Mouse (Mus musculus): ENCODE measurements around the gene Gm20388.

DNA sequence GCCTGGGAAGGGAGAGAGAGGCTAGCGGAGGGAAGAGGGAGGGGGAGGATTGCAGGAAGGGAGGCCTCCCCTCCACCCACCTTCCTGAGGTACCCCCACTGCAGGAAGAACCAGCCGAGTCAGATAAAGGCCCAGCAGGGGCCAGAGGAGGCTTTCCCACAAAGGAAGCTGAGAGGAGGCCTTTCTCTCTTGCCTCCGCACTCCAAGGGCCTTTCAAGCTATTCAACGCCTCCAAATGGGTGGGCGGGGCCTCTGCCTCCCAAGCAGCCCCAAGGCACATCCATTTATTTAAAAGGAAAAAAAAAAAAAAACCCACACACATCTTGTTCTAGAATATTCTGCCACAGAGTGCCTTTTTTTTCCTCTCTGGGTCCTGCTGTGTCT lies 424.2 kb downstream of the Gm20388 start:
- TF ChIP-seq POLR2A (IDR thresholded peaks at IDR 0.05; ENCODE audit: low read depth, low read length) (no peak), CTCF (conservative IDR thresholded peaks at IDR 0.05; ENCODE audit: insufficient read depth, insufficient read length, low read depth, low read length) (no peak)

Measured in kidney, adult 2 months (tissue).